Mouse (Mus musculus): ENCODE results near the gene Yeats2. TPM values are rescaled to one million over a fixed set of nuclear protein-coding genes. Genes with fewer than 3 reads are reported as not detected.
"Not testable (repeated sequence)": the region's sequence is repeated elsewhere in the genome, so short reads cannot be mapped to it uniquely, and the experiment has no call there.

Yeats2 gene
- polyA plus RNA-seq (2015; fragmentation: Nextera tagmentation; extraction: Ambion mirVana): 18.1 and 20.0 TPM in 2 replicates

DNA sequence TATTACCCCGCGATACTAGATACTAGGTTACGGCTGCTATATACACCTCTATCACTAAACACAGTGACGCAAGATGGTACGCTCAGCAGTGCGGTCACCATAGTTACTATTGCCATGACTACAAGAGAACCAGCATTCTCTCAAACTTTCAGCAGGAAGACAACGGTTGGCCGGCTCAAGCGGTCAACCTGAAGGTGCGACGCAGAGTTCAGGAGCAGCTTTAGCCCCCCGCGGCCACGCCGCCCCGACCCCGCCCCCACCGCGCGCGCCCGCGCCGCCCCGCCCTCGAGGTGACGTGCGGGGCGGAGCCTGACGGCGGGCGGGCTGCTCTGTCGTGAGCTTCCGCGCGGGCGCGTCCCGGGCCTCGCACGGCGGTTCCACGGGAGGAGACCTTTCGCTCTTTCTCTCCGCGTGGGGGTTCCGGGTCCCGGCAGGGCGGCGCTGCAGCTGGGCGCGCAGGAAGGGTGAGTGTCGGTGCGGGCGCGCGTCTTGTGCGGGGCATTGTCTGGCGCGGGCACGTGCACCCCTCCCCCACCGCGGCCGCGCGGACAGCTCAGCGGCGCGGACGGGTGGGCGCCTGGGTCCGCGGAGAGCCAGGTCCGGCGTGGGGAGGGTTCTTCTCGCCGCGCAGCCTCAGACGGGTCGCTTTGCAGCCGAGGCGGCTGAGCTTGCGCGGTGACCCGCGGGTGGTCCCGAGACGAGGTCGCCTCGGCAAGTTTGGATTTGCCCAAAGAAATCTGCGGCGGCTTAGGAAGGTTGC is at the start of gene Yeats2:
Gene Yeats2, plus strand, starts transcription at position 292 of the 760 bp plus-strand sequence.
- Histone ChIP-seq H3K4me1 (peaks cover 22% of the 10 kb centered on the region), H3K4me2 (peak within 1 kb of the TSS; percentile 72), H3K4me3 (replicated peaks) (peak within 1 kb of the TSS; percentile 69), H3K9me3 (replicated peaks) (no peaks in the 10 kb centered on the region), H3K27ac (replicated peaks) (peak within 1 kb of the TSS; percentile 98), H3K36me3 (peaks cover 3% of the 10 kb centered on the region; the same call in 1 of the 2 replicates), H3K27me3 (replicated peaks) (no peaks in the 10 kb centered on the region), H3K9ac (replicated peaks) (peak within 1 kb of the TSS; percentile 87)
- ATAC-seq (ENCODE audit: low FRiP score): peak; percentile 97
- WGBS: under 1% methylated on average over 91 of the region's 92 CpGs

DNA sequence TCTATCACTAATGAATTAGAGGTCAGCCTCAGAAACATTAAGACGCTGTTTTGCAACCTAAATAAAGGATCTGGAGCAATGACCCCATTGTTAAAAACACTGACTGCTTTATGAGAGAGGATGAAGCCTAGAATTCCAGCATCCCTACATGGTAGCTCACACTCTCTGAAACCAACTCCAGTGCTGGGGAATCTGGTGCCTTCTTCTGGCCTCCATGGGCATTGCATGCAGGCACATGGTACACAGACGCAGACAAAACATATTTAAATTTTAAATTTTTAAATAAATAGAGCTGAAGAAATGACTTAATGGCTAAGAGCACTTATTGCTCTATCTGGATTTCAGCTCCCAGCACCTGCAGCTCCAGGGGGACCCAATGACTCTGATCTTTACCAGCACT is 44.9 kb upstream of the Yeats2 start:
- Histone ChIP-seq H3K27me3 (replicated peaks) (no peaks in the 10 kb centered on the region), H3K4me3 (replicated peaks) (no peak overlapping the region), H3K9ac (replicated peaks) (no peak overlapping the region), H3K4me1 (peaks cover 5% of the 10 kb centered on the region), H3K4me2 (no peak overlapping the region), H3K36me3 (no peaks in the 10 kb centered on the region), H3K27ac (replicated peaks) (no peak overlapping the region), H3K9me3 (replicated peaks) (no peaks in the 10 kb centered on the region)
- 75% methylated on average over 2 of the region's 2 CpGs for WGBS
- no peak for ATAC-seq (ENCODE audit: low FRiP score)

DNA sequence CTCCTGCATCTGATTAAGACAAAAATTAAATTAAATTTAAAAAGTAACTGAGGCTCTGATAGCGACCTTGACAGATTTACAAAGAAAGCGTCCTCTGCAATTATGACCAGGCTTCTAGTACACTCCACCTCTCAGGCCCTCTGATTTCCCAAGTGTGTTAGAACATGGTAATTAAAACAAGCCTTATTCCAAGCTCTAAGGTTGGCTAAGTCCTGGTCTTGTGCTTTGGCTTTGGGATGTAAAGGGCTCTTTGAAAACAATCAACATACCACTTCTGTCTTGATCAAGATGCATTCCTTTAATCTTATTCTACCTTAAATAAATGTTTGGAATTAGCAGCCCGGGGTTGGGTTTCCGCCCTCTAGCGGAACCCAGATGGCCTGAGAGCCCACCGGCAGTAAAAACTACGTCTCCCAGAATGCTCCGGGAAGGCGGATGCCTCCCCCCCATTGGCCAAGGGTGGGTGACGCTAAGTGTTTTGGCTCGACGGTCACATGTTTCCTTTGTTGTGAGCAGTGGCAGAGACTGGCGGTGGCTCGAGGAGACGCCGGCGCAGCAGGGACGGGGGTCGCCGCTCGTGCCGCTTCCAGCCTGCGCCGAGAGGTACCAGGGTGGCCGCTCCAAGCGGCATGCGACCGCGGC is 43.7 kb upstream of the Yeats2 start, which contains the start of gene Klhl24:
Gene Klhl24, plus strand, starts transcription at position 474 of the 642 bp plus-strand sequence.
- no peaks in the 10 kb centered on the region for H3K9me3 ChIP-seq (replicated peaks)
- peaks cover 5% of the 10 kb centered on the region for H3K4me1 ChIP-seq
- no peaks in the 10 kb centered on the region for H3K27me3 ChIP-seq (replicated peaks)
- H3K4me3 ChIP-seq (replicated peaks): peak within 1 kb of the TSS; percentile 97
- H3K36me3 ChIP-seq: no peaks in the 10 kb centered on the region
- H3K9ac ChIP-seq (replicated peaks): peak within 1 kb of the TSS; percentile 99
- H3K4me2 ChIP-seq: peak within 1 kb of the TSS; percentile 61
- WGBS: under 1% methylated on average over 29 of the region's 29 CpGs
- peak within 1 kb of the TSS; percentile 97 for H3K27ac ChIP-seq (replicated peaks)
- peak; percentile 98 for ATAC-seq (ENCODE audit: low FRiP score)

GRCm38 (mm10) chr16:20097711-20098374 is 43.0 kb upstream of the Yeats2 start:
- 0 out of 2 replicates have a peak, but pooled peaks cover 4% of the 10 kb centered on the region for H3K36me3 ChIP-seq
- ATAC-seq (ENCODE audit: low FRiP score): peak; percentile 89
- whole genome bisulfite sequencing: under 1% methylated on average over 59 of the region's 61 CpGs
- no peaks in the 10 kb centered on the region for H3K27me3 ChIP-seq (replicated peaks)
- H3K9me3 ChIP-seq (replicated peaks): no peaks in the 10 kb centered on the region
- H3K27ac ChIP-seq (replicated peaks): peak overlapping the region; percentile 97
- peak overlapping the region; percentile 61 for H3K4me2 ChIP-seq
- peak overlapping the region; percentile 97 for H3K4me3 ChIP-seq (replicated peaks)
- peak overlapping the region; percentile 99 for H3K9ac ChIP-seq (replicated peaks)
- peaks cover 5% of the 10 kb centered on the region for H3K4me1 ChIP-seq

DNA sequence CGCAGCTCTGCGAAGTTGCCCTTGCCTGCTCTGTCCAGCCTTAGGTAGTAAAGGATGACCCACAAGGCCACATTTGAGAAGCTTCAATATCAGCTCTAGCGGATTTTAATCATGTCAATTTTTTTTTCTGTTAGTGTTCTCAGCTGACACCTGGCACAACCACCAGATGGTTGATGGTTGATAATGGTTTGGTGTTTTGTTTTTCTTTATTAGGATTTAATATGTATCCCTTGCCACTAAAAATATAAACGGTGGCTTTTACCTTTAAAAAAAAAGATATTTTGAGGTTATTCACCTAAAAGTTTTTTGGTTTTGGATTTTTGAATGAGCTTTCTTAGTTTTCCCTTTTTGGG is 42.5 kb upstream of the Yeats2 start:
- no peaks in the 10 kb centered on the region for H3K27me3 ChIP-seq (replicated peaks)
- 6% methylated on average over 4 of the region's 4 CpGs for WGBS
- no peak for ATAC-seq (ENCODE audit: low FRiP score)

GRCm38 (mm10) chr16:20098866-20099629 is 41.8 kb upstream of the Yeats2 start:
- 96% methylated on average over 6 of the region's 6 CpGs for WGBS
- Histone ChIP-seq H3K4me3 (replicated peaks) (peak overlapping the region; percentile 97), H3K4me1 (peaks cover 5% of the 10 kb centered on the region), H3K9ac (replicated peaks) (no peak overlapping the region), H3K27ac (replicated peaks) (no peak overlapping the region), H3K4me2 (peak overlapping the region; percentile 61), H3K9me3 (replicated peaks) (0 out of 2 replicates have a peak, but pooled peaks cover 6% of the 10 kb centered on the region), H3K27me3 (replicated peaks) (no peaks in the 10 kb centered on the region), H3K36me3 (peaks cover 15% of the 10 kb centered on the region)
- no peak for ATAC-seq (ENCODE audit: low FRiP score)

More for the DNA sequence above, 42.5 kb upstream of the Yeats2 start:
- Histone ChIP-seq H3K9me3 (replicated peaks) (no peaks in the 10 kb centered on the region), H3K4me3 (replicated peaks) (peak overlapping the region; percentile 97), H3K27ac (replicated peaks) (peak overlapping the region; percentile 97), H3K36me3 (peaks cover 8% of the 10 kb centered on the region), H3K4me2 (peak overlapping the region; percentile 61), H3K9ac (replicated peaks) (peak overlapping the region; percentile 99), H3K4me1 (peaks cover 5% of the 10 kb centered on the region)

GRCm38 (mm10) chr16:20106996-20107395 is 33.9 kb upstream of the Yeats2 start:
- H3K27me3 ChIP-seq (replicated peaks): no peaks in the 10 kb centered on the region
- no peak overlapping the region for H3K27ac ChIP-seq (replicated peaks)
- no peak overlapping the region for H3K4me2 ChIP-seq
- WGBS: 95% methylated on average over 8 of the region's 8 CpGs
- 0 out of 2 replicates have a peak, but pooled peaks cover 7% of the 10 kb centered on the region for H3K9me3 ChIP-seq (replicated peaks)
- H3K4me1 ChIP-seq: peaks cover 20% of the 10 kb centered on the region
- peaks cover 69% of the 10 kb centered on the region for H3K36me3 ChIP-seq
- H3K4me3 ChIP-seq (replicated peaks): no peak overlapping the region
- ATAC-seq (ENCODE audit: low FRiP score): no peak
- no peak overlapping the region for H3K9ac ChIP-seq (replicated peaks)

DNA sequence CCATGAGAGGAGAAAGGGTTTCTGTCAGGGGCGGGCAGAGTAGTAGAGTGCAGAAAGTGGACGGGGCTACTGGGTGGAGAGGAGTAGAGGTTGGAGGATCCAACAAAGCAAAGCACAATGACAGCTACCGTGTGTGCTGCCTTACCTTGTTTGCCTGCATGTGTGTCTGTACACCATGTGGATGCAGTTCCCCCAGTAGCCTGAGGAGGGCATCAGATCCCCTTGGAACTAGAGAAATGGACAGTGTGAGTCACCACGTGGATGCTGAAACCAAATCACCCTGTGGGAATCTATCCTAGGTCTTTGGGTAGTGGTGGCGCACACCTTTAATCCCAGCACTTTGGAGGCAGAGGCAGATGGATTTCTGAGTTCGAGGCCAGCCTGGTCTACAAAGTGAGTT is 31.9 kb upstream of the Yeats2 start:
- H3K4me3 ChIP-seq (replicated peaks): no peak overlapping the region
- ATAC-seq (ENCODE audit: low FRiP score): no peak
- no peak overlapping the region for H3K4me2 ChIP-seq
- H3K9ac ChIP-seq (replicated peaks): no peak overlapping the region
- WGBS: 94% methylated on average over 6 of the region's 6 CpGs
- H3K27me3 ChIP-seq (replicated peaks): no peaks in the 10 kb centered on the region
- 0 out of 2 replicates have a peak, but pooled peaks cover 2% of the 10 kb centered on the region for H3K9me3 ChIP-seq (replicated peaks)
- H3K27ac ChIP-seq (replicated peaks): no peak overlapping the region
- peaks cover 61% of the 10 kb centered on the region for H3K36me3 ChIP-seq
- peaks cover 24% of the 10 kb centered on the region for H3K4me1 ChIP-seq

DNA sequence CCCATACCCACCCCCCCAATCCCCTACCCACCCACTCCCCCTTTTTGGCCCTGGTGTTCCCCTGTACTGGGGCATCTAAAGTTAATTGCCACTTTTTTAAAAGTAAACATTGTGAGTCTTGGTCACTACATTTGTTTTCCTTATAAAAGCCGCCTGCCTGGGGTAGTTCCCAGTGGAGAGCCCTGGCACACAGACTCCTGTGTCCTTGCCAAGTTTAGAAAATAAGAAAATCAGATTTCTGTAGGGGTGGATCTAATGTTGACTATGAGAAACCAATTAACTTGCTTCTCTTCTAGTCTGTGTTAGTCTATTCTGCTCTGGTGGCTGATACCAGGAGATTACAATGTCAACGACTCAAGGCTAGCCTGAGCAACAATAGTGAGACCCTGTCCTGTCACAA is 28.2 kb upstream of the Yeats2 start:
- ATAC-seq (ENCODE audit: low FRiP score): peak; percentile 46; the same call in 1 of the 2 replicates

DNA sequence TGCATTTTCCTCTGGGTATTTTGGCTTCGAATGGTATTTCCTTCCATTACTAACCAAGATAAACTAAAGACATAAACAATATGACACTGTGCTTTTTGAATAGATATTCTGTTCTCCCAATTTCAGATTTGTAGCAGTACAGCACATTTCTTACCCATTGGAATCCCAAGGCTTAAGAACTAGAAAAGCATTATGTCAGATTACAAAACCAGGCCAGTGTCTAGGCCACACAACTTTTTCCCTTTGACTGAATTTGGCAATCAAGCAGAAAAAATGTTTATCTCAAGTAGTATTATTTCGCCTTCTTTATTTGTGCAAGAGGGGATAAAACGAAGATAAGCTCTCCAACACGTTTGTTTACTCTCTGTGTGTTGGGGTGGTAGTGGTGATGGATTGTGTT is 24.8 kb upstream of the Yeats2 start:
- Histone ChIP-seq H3K4me3 (replicated peaks) (no peak overlapping the region), H3K9me3 (replicated peaks) (no peaks in the 10 kb centered on the region), H3K27me3 (replicated peaks) (no peaks in the 10 kb centered on the region), H3K9ac (replicated peaks) (no peak overlapping the region), H3K4me2 (no peak overlapping the region), H3K4me1 (peaks cover 13% of the 10 kb centered on the region), H3K27ac (replicated peaks) (no peak overlapping the region), H3K36me3 (peaks cover 49% of the 10 kb centered on the region)
- 88% methylated on average over 4 of the region's 4 CpGs for WGBS
- ATAC-seq (ENCODE audit: low FRiP score): no peak

More for the DNA sequence above, 28.2 kb upstream of the Yeats2 start:
- 71% methylated on average over 2 of the region's 2 CpGs for WGBS
- H3K4me3 ChIP-seq (replicated peaks): no peak overlapping the region
- peaks cover 54% of the 10 kb centered on the region for H3K36me3 ChIP-seq
- no peak overlapping the region for H3K27ac ChIP-seq (replicated peaks)
- no peaks in the 10 kb centered on the region for H3K9me3 ChIP-seq (replicated peaks)
- no peaks in the 10 kb centered on the region for H3K27me3 ChIP-seq (replicated peaks)
- no peak overlapping the region for H3K9ac ChIP-seq (replicated peaks)
- H3K4me1 ChIP-seq: peaks cover 25% of the 10 kb centered on the region
- H3K4me2 ChIP-seq: no peak overlapping the region

DNA sequence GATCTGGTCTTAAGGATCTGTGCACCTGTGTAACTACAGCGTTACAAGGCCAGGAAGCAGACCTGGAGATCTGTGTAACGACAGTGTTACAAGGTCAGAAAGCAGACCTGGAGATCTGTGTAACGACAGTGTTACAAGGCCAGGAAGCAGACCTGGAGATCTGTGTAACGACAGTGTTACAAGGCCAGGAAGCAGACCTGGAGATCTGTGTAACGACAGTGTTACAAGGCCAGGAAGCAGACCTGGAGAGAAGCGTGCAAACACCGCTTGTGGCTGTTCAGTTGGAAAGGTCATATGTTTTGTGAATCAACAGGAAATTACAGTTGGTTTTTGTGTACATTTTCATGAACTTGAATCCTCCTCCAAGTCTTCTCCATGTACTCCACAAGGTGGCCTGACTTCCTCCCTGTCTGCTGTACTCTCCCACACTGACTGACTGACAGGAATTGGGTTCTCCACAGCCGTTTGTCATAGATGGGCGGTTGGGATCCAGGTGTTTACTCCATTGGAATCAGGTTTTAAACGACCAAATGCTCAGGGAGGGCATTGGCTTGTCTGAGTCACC is 14.5 kb upstream of the Yeats2 start:
- H3K4me1 ChIP-seq; H3K9me3 ChIP-seq (replicated peaks); H3K27me3 ChIP-seq (replicated peaks); H3K4me3 ChIP-seq (replicated peaks); H3K4me2 ChIP-seq; ATAC-seq (ENCODE audit: low FRiP score); H3K9ac ChIP-seq (replicated peaks); H3K27ac ChIP-seq (replicated peaks): not testable (repeated sequence)
- WGBS: 86% methylated on average over 10 of the region's 10 CpGs
- H3K36me3 ChIP-seq: peaks cover 42% of the 10 kb centered on the region

All from neural tube, embryonic 15.5 days (tissue).